Mouse (Mus musculus) testis, adult 2 months (tissue): Measurements from ENCODE around the gene Pepd.

Experiments
- CTCF ChIP-seq: fragments of 200-500 bp; IDR thresholded peaks from 2 replicates; pipeline ENCODE4 v1.5.1; 2012; ENCODE audit warnings: low read depth, mild to moderate bottlenecking, inconsistent platforms, low read length, moderate library complexity; ENCODE audit not compliant: control insufficient read depth, insufficient read depth, insufficient replicate concordance
- POLR2A ChIP-seq: fragments of 200-500 bp; IDR thresholded peaks from 2 replicates; pipeline ENCODE4 v1.6.1; 2012; ENCODE audit warnings: low read depth, mild to moderate bottlenecking, inconsistent platforms, low read length, moderate library complexity; ENCODE audit not compliant: control insufficient read depth

GRCm38 (mm10) chr7:35081406-35082104, 169.4 kb downstream of the Pepd start:
- TF ChIP-seq CTCF, result no peak
- no peak for TF ChIP-seq POLR2A
